ENCODE assay signal across 8 mouse cellular contexts in genomic region chr17:34205021-34205745, GRCm38 (mm10). TPM values are rescaled to one million over a fixed set of nuclear protein-coding genes. Genes with fewer than 3 reads are reported as not detected.
DNase-seq lines count a peak whose midpoint lies in the region; ATAC-seq lines count a peak whose summit lies in the region.

No protein-coding gene starts in this region.

- WGBS in embryonic facial prominence, embryonic 10.5 days, result 11% methylated on average over 18 of the region's 18 CpGs
- WGBS in heart, embryonic 11.5 days (ENCODE audit: insufficient replicate concordance), result 12% methylated on average over 18 of the region's 18 CpGs
- WGBS in limb, embryonic 12.5 days, result 10% methylated on average over 18 of the region's 18 CpGs
- 15% methylated on average over 18 of the region's 18 CpGs for WGBS in midbrain, embryonic 15.5 days

- no peaks in the 10 kb centered on the region for H3K36me3 ChIP-seq in embryonic facial prominence, embryonic 10.5 days (replicated peaks)
- no peaks in the 10 kb centered on the region for H3K36me3 ChIP-seq in heart, embryonic 11.5 days (ENCODE audit: control insufficient read depth, insufficient read depth, low read length)
- H3K36me3 ChIP-seq in limb, embryonic 12.5 days, result no peaks in the 10 kb centered on the region
- no peaks in the 10 kb centered on the region for H3K36me3 ChIP-seq in midbrain, embryonic 15.5 days (replicated peaks)

- peaks cover 4% of the 10 kb centered on the region; the same call in 1 of the 2 replicates for H3K9me3 ChIP-seq in embryonic facial prominence, embryonic 10.5 days
- H3K9me3 ChIP-seq in heart, embryonic 11.5 days (replicated peaks; ENCODE audit: control insufficient read depth, low read length), result no peaks in the 10 kb centered on the region; the same call in 1 of the 2 replicates
- peaks cover 4% of the 10 kb centered on the region; the same call in 1 of the 2 replicates for H3K9me3 ChIP-seq in limb, embryonic 12.5 days
- H3K9me3 ChIP-seq in midbrain, embryonic 15.5 days, result no peaks in the 10 kb centered on the region

- peaks cover 89% of the 10 kb centered on the region for H3K27me3 ChIP-seq in embryonic facial prominence, embryonic 10.5 days (replicated peaks; ENCODE audit: low read depth, poor library complexity, severe bottlenecking)
- H3K27me3 ChIP-seq in heart, embryonic 11.5 days (ENCODE audit: control insufficient read depth, insufficient read depth, low read length), result peaks cover 45% of the 10 kb centered on the region
- H3K27me3 ChIP-seq in limb, embryonic 12.5 days, result peaks cover 85% of the 10 kb centered on the region
- peaks cover 36% of the 10 kb centered on the region for H3K27me3 ChIP-seq in midbrain, embryonic 15.5 days (replicated peaks)

- H3K9ac ChIP-seq in heart, embryonic 11.5 days (ENCODE audit: low read depth, low read length), result peak overlapping the region; percentile 63
- H3K9ac ChIP-seq in limb, embryonic 12.5 days (replicated peaks), result peak overlapping the region; percentile 64
- H3K9ac ChIP-seq in midbrain, embryonic 15.5 days, result peak overlapping the region; percentile 62; the same call in 1 of the 2 replicates

- peak overlapping the region; percentile 97 for H3K4me2 ChIP-seq in heart, embryonic 11.5 days
- peak overlapping the region; percentile 95 for H3K4me2 ChIP-seq in limb, embryonic 12.5 days
- H3K4me2 ChIP-seq in midbrain, embryonic 15.5 days, result peak overlapping the region; percentile 92

- DNase-seq in spleen, postnatal 10 days (ENCODE audit: low spot score in 2 of 2), result peak; percentile 55 to 58
- no peak for DNase-seq in spleen, adult 18-20 months
- DNase-seq in embryonic facial prominence, embryonic 10.5 days (ENCODE audit: low spot score), result peak; percentile 21
- no peak for DNase-seq in urinary bladder, postnatal 10 days (ENCODE audit: low spot score)
- DNase-seq in cerebellum, adult 11 months, result no peak

- H3K27ac ChIP-seq in embryonic facial prominence, embryonic 10.5 days (replicated peaks), result no peak overlapping the region; the same call in 1 of the 2 replicates
- H3K27ac ChIP-seq in heart, embryonic 11.5 days (ENCODE audit: low read depth, low read length), result no peak overlapping the region
- H3K27ac ChIP-seq in limb, embryonic 12.5 days, result no peak overlapping the region
- H3K27ac ChIP-seq in midbrain, embryonic 15.5 days, result no peak overlapping the region

- H3K4me3 ChIP-seq in embryonic facial prominence, embryonic 10.5 days, result peak overlapping the region; percentile 75
- peak overlapping the region; percentile 81 for H3K4me3 ChIP-seq in heart, embryonic 11.5 days (ENCODE audit: low read depth, low read length)
- peak overlapping the region; percentile 67 for H3K4me3 ChIP-seq in limb, embryonic 12.5 days (replicated peaks)
- peak overlapping the region; percentile 60 for H3K4me3 ChIP-seq in midbrain, embryonic 15.5 days

- ATAC-seq in heart, embryonic 11.5 days (replicated peaks; ENCODE audit: insufficient number of reproducible peaks, low FRiP score, low TSS enrichment), result no peak; the same call in 1 of the 2 replicates
- ATAC-seq in limb, embryonic 12.5 days (ENCODE audit: insufficient number of reproducible peaks, insufficient read depth, low FRiP score, low TSS enrichment, low read depth), result no peak
- ATAC-seq in midbrain, embryonic 15.5 days (replicated peaks), result no peak

- H3K4me1 ChIP-seq in embryonic facial prominence, embryonic 10.5 days, result peaks cover 9% of the 10 kb centered on the region
- peaks cover 11% of the 10 kb centered on the region; the same call in 1 of the 2 replicates for H3K4me1 ChIP-seq in heart, embryonic 11.5 days (ENCODE audit: control insufficient read depth, insufficient read depth, low read length)
- peaks cover 7% of the 10 kb centered on the region; the same call in 1 of the 2 replicates for H3K4me1 ChIP-seq in limb, embryonic 12.5 days (replicated peaks)
- H3K4me1 ChIP-seq in midbrain, embryonic 15.5 days, result peaks cover 12% of the 10 kb centered on the region

RNA-seq across cellular contexts. Expression of gene Tap2, which starts 1.9 kb away (rescaled TPM):
- polyA plus RNA-seq in embryonic facial prominence, embryonic 10.5 days (2016; fragmentation: Nextera tagmentation; extraction: Ambion mirVana), result 0.56 and 1.1 TPM in 2 replicates
- polyA plus RNA-seq in heart, embryonic 11.5 days (2014; fragmentation: Nextera tagmentation; extraction: Ambion mirVana), result 0.44 and 1.4 TPM in 2 replicates
- polyA plus RNA-seq in limb, embryonic 12.5 days (2016; fragmentation: Nextera tagmentation; extraction: Ambion mirVana), result 1.5 and 1.7 TPM in 2 replicates
- 1.7 and 2.2 TPM in 2 replicates for polyA plus RNA-seq in midbrain, embryonic 15.5 days (2015; fragmentation: Nextera tagmentation; extraction: Ambion mirVana)

RNA-seq across cellular contexts. Expression of gene Psmb8, which starts 7.7 kb away (rescaled TPM):
- 1.3 and 1.7 TPM in 2 replicates for polyA plus RNA-seq in embryonic facial prominence, embryonic 10.5 days (2016; fragmentation: Nextera tagmentation; extraction: Ambion mirVana)
- 1.5 and 2.5 TPM in 2 replicates for polyA plus RNA-seq in heart, embryonic 11.5 days (2014; fragmentation: Nextera tagmentation; extraction: Ambion mirVana)
- polyA plus RNA-seq in limb, embryonic 12.5 days (2016; fragmentation: Nextera tagmentation; extraction: Ambion mirVana), result 2.1 and 3.1 TPM in 2 replicates
- polyA plus RNA-seq in midbrain, embryonic 15.5 days (2015; fragmentation: Nextera tagmentation; extraction: Ambion mirVana), result 4.1 and 4.2 TPM in 2 replicates

RNA-seq across cellular contexts. Expression of gene Psmb9, which starts 17.6 kb away (rescaled TPM):
- 0.57 and 0.93 TPM in 2 replicates for polyA plus RNA-seq in embryonic facial prominence, embryonic 10.5 days (2016; fragmentation: Nextera tagmentation; extraction: Ambion mirVana)
- 0.42 and 0.59 TPM in 2 replicates for polyA plus RNA-seq in heart, embryonic 11.5 days (2014; fragmentation: Nextera tagmentation; extraction: Ambion mirVana)
- 2.4 and 2.5 TPM in 2 replicates for polyA plus RNA-seq in limb, embryonic 12.5 days (2016; fragmentation: Nextera tagmentation; extraction: Ambion mirVana)
- polyA plus RNA-seq in midbrain, embryonic 15.5 days (2015; fragmentation: Nextera tagmentation; extraction: Ambion mirVana), result 1.5 and 2.0 TPM in 2 replicates

RNA-seq across cellular contexts. Expression of gene Tap1, which starts 17.8 kb away (rescaled TPM):
- 2.8 and 2.9 TPM in 2 replicates for polyA plus RNA-seq in embryonic facial prominence, embryonic 10.5 days (2016; fragmentation: Nextera tagmentation; extraction: Ambion mirVana)
- polyA plus RNA-seq in heart, embryonic 11.5 days (2014; fragmentation: Nextera tagmentation; extraction: Ambion mirVana), result 0.63 and 0.86 TPM in 2 replicates
- polyA plus RNA-seq in limb, embryonic 12.5 days (2016; fragmentation: Nextera tagmentation; extraction: Ambion mirVana), result 4.1 and 5.7 TPM in 2 replicates
- 2.3 and 3.1 TPM in 2 replicates for polyA plus RNA-seq in midbrain, embryonic 15.5 days (2015; fragmentation: Nextera tagmentation; extraction: Ambion mirVana)

RNA-seq across cellular contexts. Expression of gene H2-Ob, which starts 33.5 kb away (rescaled TPM):
- polyA plus RNA-seq in embryonic facial prominence, embryonic 10.5 days (2016; fragmentation: Nextera tagmentation; extraction: Ambion mirVana), result not detected in 2 replicates
- polyA plus RNA-seq in heart, embryonic 11.5 days (2014; fragmentation: Nextera tagmentation; extraction: Ambion mirVana), result not detected in 2 replicates
- polyA plus RNA-seq in limb, embryonic 12.5 days (2016; fragmentation: Nextera tagmentation; extraction: Ambion mirVana), result not detected in 2 replicates
- polyA plus RNA-seq in midbrain, embryonic 15.5 days (2015; fragmentation: Nextera tagmentation; extraction: Ambion mirVana), result 0.06 and 0.18 TPM in 2 replicates

Comparison
In these comparisons a context has a peak if more than half of its experiments do, and no peak if none do; other contexts are left out.
1. DNase-seq: peak in spleen, postnatal 10 days (2 of 2) and embryonic facial prominence, embryonic 10.5 days (single experiment); none in spleen, adult 18-20 months (0 of 2), urinary bladder, postnatal 10 days (single experiment) and cerebellum, adult 11 months (single experiment).
2. Peak in every context shown above with its lines, with median percentiles within 50 percentile points of each other: H3K4me3 ChIP-seq, H3K4me2 ChIP-seq and H3K9ac ChIP-seq.